Mouse (Mus musculus) kidney, postnatal 0 days (tissue): ENCODE results near the gene Gpr37l1. TPM values are rescaled to one million over a fixed set of nuclear protein-coding genes. Genes with fewer than 3 reads are reported as not detected.

Source experiments
- ATAC-seq: fragments of 200-750 bp; cut with Nextera tagmentation; replicated peaks from 2 replicates; pipeline ENCODE4 v1.8.0; 2017; ENCODE audit warnings: low read depth, moderate number of reproducible peaks, moderate TSS enrichment, moderate library complexity; ENCODE audit not compliant: low FRiP score
- DNase-seq: peaks from one replicate; pipeline ENCODE4 v3.0.0-alpha.2; 2016; ENCODE audit warnings: low spot score
- H3K27ac ChIP-seq: fragments of 300-500 bp; sonication (generic); 2 replicates; pipeline ENCODE4 v1.5.1; 2014; ENCODE audit warnings: mild to moderate bottlenecking
- H3K27me3 ChIP-seq: fragments of 300-500 bp; sonication (generic); 2 replicates; pipeline ENCODE4 v1.6.1; 2014; ENCODE audit warnings: low read length, mixed read lengths; ENCODE audit not compliant: insufficient read depth
- H3K36me3 ChIP-seq: fragments of 300-500 bp; sonication (generic); 2 replicates; pipeline ENCODE4 v1.6.1; 2014; ENCODE audit warnings: low read length, mixed read lengths; ENCODE audit not compliant: insufficient read depth
- H3K4me1 ChIP-seq: fragments of 300-500 bp; sonication (generic); replicated peaks from 2 replicates; pipeline ENCODE4 v1.6.1; 2014; ENCODE audit warnings: antibody characterized with exemption, low read length, mixed read lengths; ENCODE audit not compliant: insufficient read depth
- H3K4me2 ChIP-seq: fragments of 300-500 bp; sonication (generic); 2 replicates; pipeline ENCODE4 v1.6.1; 2014; ENCODE audit warnings: mild to moderate bottlenecking, low read length, moderate library complexity, mixed read lengths
- H3K4me3 ChIP-seq: fragments of 300-500 bp; sonication (generic); replicated peaks from 2 replicates; pipeline ENCODE4 v1.5.1; 2014; ENCODE audit warnings: low read depth, low read length
- H3K9ac ChIP-seq: fragments of 300-500 bp; sonication (generic); 2 replicates; pipeline ENCODE4 v1.6.1; 2014; ENCODE audit warnings: low read depth, low read length
- H3K9me3 ChIP-seq: fragments of 300-500 bp; sonication (generic); replicated peaks from 2 replicates; pipeline ENCODE4 v1.6.1; 2016; ENCODE audit warnings: low read length, inconsistent platforms, mixed read lengths
- CTCF ChIP-seq: IDR thresholded peaks from 2 replicates; pipeline ENCODE4 v1.5.1; 2016; ENCODE audit warnings: antibody characterized with exemption, low read depth, mild to moderate bottlenecking, moderate library complexity
- WGBS: fragments of 180-500 bp; shearing (Covaris S2); extraction: QIAGEN DNeasy Blood & Tissue Kit; methylation state at CpG from one replicate; pipeline ENCODE4 v1.1.7; 2014; 5-methylcytosine and 5-hydroxymethylcytosine counted together
- polyA plus RNA-seq: library from polyadenylated mRNA; unstranded; fragments of >200 nt; fragmentation: Nextera tagmentation; extraction: Ambion mirVana; gene quantifications from 2 replicates; pipeline ENCODE4 v1.2.1, GENCODE M21; 2015

Gpr37l1 gene
- polyA plus RNA-seq, 1 experiment from 2014 or later = not detected

- no peak overlapping the region for H3K4me2 ChIP-seq
- H3K27me3 ChIP-seq = no peaks in the 10 kb centered on the region
- H3K4me1 ChIP-seq = peaks cover 5% of the 10 kb centered on the region; the same call in 1 of the 2 replicates
- WGBS = 81% methylated on average over 6 of the region's 6 CpGs
- H3K4me3 ChIP-seq = no peak overlapping the region
- TF ChIP-seq CTCF = no peak
- H3K36me3 ChIP-seq = peaks cover 6% of the 10 kb centered on the region; the same call in 1 of the 2 replicates
- no peak overlapping the region for H3K27ac ChIP-seq
- no peak for DNase-seq
- H3K9me3 ChIP-seq = no peaks in the 10 kb centered on the region
- no peak overlapping the region for H3K9ac ChIP-seq
- ATAC-seq = no peak
Observed at GRCm38 (mm10) chr1:135156300-135156699, 11.2 kb downstream of the Gpr37l1 start.

GRCm38 (mm10) chr1:135154411-135154959 is 13.0 kb downstream of the Gpr37l1 start:
- H3K9ac ChIP-seq = 0 out of 2 replicates have a peak overlapping the region, but pooled peaks have one; percentile 10
- peak; percentile 80 for TF ChIP-seq CTCF
- WGBS = under 1% methylated on average over 14 of the region's 14 CpGs
- H3K27ac ChIP-seq = peak overlapping the region; percentile 2; the same call in 1 of the 2 replicates
- H3K27me3 ChIP-seq = no peaks in the 10 kb centered on the region
- peak; percentile 97 for DNase-seq
- no peaks in the 10 kb centered on the region for H3K9me3 ChIP-seq
- peaks cover 5% of the 10 kb centered on the region; the same call in 1 of the 2 replicates for H3K4me1 ChIP-seq
- no peak overlapping the region for H3K4me3 ChIP-seq
- H3K36me3 ChIP-seq = peaks cover 6% of the 10 kb centered on the region; the same call in 1 of the 2 replicates
- H3K4me2 ChIP-seq = peak overlapping the region; percentile 43
- ATAC-seq = peak; percentile 75

- H3K27me3 ChIP-seq = no peaks in the 10 kb centered on the region
- peaks cover 6% of the 10 kb centered on the region; the same call in 1 of the 2 replicates for H3K36me3 ChIP-seq
- H3K4me3 ChIP-seq = no peak overlapping the region
- peaks cover under 1% of the 10 kb centered on the region; the same call in 1 of the 2 replicates for H3K4me1 ChIP-seq
- no peak for DNase-seq
- no peak for TF ChIP-seq CTCF
- 0 out of 2 replicates have a peak overlapping the region, but pooled peaks have one; percentile 10 for H3K9ac ChIP-seq
- ATAC-seq = peak; percentile 19; the same call in 1 of the 2 replicates
- WGBS = 29% methylated on average over 13 of the region's 13 CpGs
- H3K27ac ChIP-seq = peak overlapping the region; percentile 2; the same call in 1 of the 2 replicates
- H3K4me2 ChIP-seq = peak overlapping the region; percentile 43
- no peaks in the 10 kb centered on the region for H3K9me3 ChIP-seq
Observed at GRCm38 (mm10) chr1:135154011-135154410, 13.5 kb downstream of the Gpr37l1 start.

- Histone ChIP-seq H3K4me1 (peaks cover 6% of the 10 kb centered on the region; the same call in 1 of the 2 replicates), H3K9me3 (no peaks in the 10 kb centered on the region), H3K4me3 (no peak overlapping the region), H3K9ac (no peak overlapping the region), H3K27me3 (no peaks in the 10 kb centered on the region), H3K27ac (no peak overlapping the region), H3K4me2 (no peak overlapping the region), H3K36me3 (no peaks in the 10 kb centered on the region)
- no peak for TF ChIP-seq CTCF
- ATAC-seq (no peak), DNase-seq (no peak)
- 70% methylated on average over 5 of the region's 5 CpGs for WGBS
Observed at GRCm38 (mm10) chr1:135148996-135149395, 18.5 kb downstream of the Gpr37l1 start.

GRCm38 (mm10) chr1:135148476-135148875 is 19.0 kb downstream of the Gpr37l1 start:
- WGBS = 61% methylated on average over 4 of the region's 4 CpGs
- Histone ChIP-seq H3K4me1 (0 out of 2 replicates have a peak, but pooled peaks cover 6% of the 10 kb centered on the region), H3K27ac (no peak overlapping the region), H3K4me2 (peak overlapping the region; percentile 77), H3K9ac (0 out of 2 replicates have a peak overlapping the region, but pooled peaks have one; percentile 95), H3K4me3 (no peak overlapping the region), H3K36me3 (no peaks in the 10 kb centered on the region), H3K27me3 (no peaks in the 10 kb centered on the region), H3K9me3 (no peaks in the 10 kb centered on the region)
- no peak for TF ChIP-seq CTCF
- ATAC-seq (no peak), DNase-seq (no peak)

GRCm38 (mm10) chr1:135147702-135148058 is 19.8 kb downstream of the Gpr37l1 start:
- ATAC-seq (no peak; the same call in 1 of the 2 replicates), DNase-seq (peak; percentile 47)
- peak overlapping the region; percentile 99 for H3K4me3 ChIP-seq
- H3K4me2 ChIP-seq = peak overlapping the region; percentile 77
- H3K4me1 ChIP-seq = 0 out of 2 replicates have a peak, but pooled peaks cover 6% of the 10 kb centered on the region
- H3K27ac ChIP-seq = peak overlapping the region; percentile 91
- no peaks in the 10 kb centered on the region for H3K36me3 ChIP-seq
- WGBS = 2% methylated on average over 7 of the region's 7 CpGs
- TF ChIP-seq CTCF = no peak
- peak overlapping the region; percentile 95 for H3K9ac ChIP-seq
- H3K9me3 ChIP-seq = no peaks in the 10 kb centered on the region
- no peaks in the 10 kb centered on the region for H3K27me3 ChIP-seq
